Mouse (Mus musculus) cortical plate, adult 2 months (tissue): ENCODE data around the gene Zfp367. TPM values are rescaled to one million over a fixed set of nuclear protein-coding genes. Genes with fewer than 3 reads are reported as not detected.

Experiments
- H3K27ac ChIP-seq: fragments of 200-500 bp; 2 replicates; pipeline ENCODE4 v1.5.1; 2012; ENCODE audit warnings: low read length, control low read depth, inconsistent platforms; ENCODE audit not compliant: insufficient read depth
- H3K4me1 ChIP-seq: fragments of 200-500 bp; 2 replicates; pipeline ENCODE4 v1.6.1; 2011; ENCODE audit warnings: low read length; ENCODE audit not compliant: control insufficient read depth, insufficient read depth
- H3K4me3 ChIP-seq: fragments of 200-500 bp; 2 replicates; pipeline ENCODE4 v1.5.1; 2011; ENCODE audit warnings: mild to moderate bottlenecking, low read length, control low read depth; ENCODE audit not compliant: insufficient read depth
- CTCF ChIP-seq: fragments of 200-500 bp; IDR thresholded peaks from 2 replicates; pipeline ENCODE4 v1.5.1; 2011; ENCODE audit warnings: mild to moderate bottlenecking, control low read depth, low read length; ENCODE audit not compliant: insufficient read depth; ENCODE audit errors: extremely low read depth
- POLR2A ChIP-seq: fragments of 200-500 bp; IDR thresholded peaks from 2 replicates; pipeline ENCODE4 v1.6.1; 2011; ENCODE audit warnings: mild to moderate bottlenecking, low read length, control low read depth; ENCODE audit not compliant: insufficient read depth; ENCODE audit errors: extremely low read depth
- polyA plus RNA-seq: library from polyadenylated mRNA; depleted of rRNA; stranded (reverse); fragments of >200 nt; gene quantifications from 2 replicates; pipeline ENCODE4 v1.2.3, GENCODE M21; 2012

Zfp367 gene
- polyA plus RNA-seq, 1 experiment: 31.9 TPM

- Histone ChIP-seq H3K4me3 (no peak overlapping the region), H3K27ac (no peak overlapping the region), H3K4me1 (no peaks in the 10 kb centered on the region)
- no peak for TF ChIP-seq CTCF
Measured at GRCm38 (mm10) chr13:64156966-64157365, 4.0 kb upstream of the Zfp367 start.

GRCm38 (mm10) chr13:64155171-64155571 lies 2.2 kb upstream of the Zfp367 start:
- Histone ChIP-seq H3K27ac (no peak overlapping the region), H3K4me1 (no peaks in the 10 kb centered on the region), H3K4me3 (no peak overlapping the region)
- TF ChIP-seq POLR2A (no peak), CTCF (peak; percentile 11; the same call in 1 of the 2 replicates)

- TF ChIP-seq POLR2A (no peak), CTCF (no peak)
- Histone ChIP-seq H3K4me3 (no peak overlapping the region), H3K4me1 (no peaks in the 10 kb centered on the region), H3K27ac (no peak overlapping the region)
Measured at GRCm38 (mm10) chr13:64154651-64155050, 1.6 kb upstream of the Zfp367 start.

GRCm38 (mm10) chr13:64153751-64154267 lies 807 bp upstream of the Zfp367 start:
- Histone ChIP-seq H3K27ac (no peak overlapping the region), H3K4me3 (peak overlapping the region; percentile 88; the same call in 1 of the 2 replicates)
- no peak for TF ChIP-seq POLR2A

GRCm38 (mm10) chr13:64152671-64153082 lies 325 bp downstream of the Zfp367 start:
- H3K4me3 ChIP-seq: peak overlapping the region; percentile 88
- H3K27ac ChIP-seq: peak overlapping the region; percentile 25; the same call in 1 of the 2 replicates
- no peaks in the 10 kb centered on the region for H3K4me1 ChIP-seq
- TF ChIP-seq CTCF: no peak
- no peak for TF ChIP-seq POLR2A

More at GRCm38 (mm10) chr13:64153751-64154267, 807 bp upstream of the Zfp367 start:
- H3K4me1 ChIP-seq: no peaks in the 10 kb centered on the region

- Histone ChIP-seq H3K4me1 (no peaks in the 10 kb centered on the region), H3K4me3 (peak overlapping the region; percentile 88), H3K27ac (peak overlapping the region; percentile 25; the same call in 1 of the 2 replicates)
- TF ChIP-seq CTCF: no peak
- TF ChIP-seq POLR2A: peak; percentile 39; the same call in 1 of the 2 replicates
Measured at GRCm38 (mm10) chr13:64152241-64152669, 747 bp downstream of the Zfp367 start.

GRCm38 (mm10) chr13:64150121-64150520 lies 2.9 kb downstream of the Zfp367 start:
- Histone ChIP-seq H3K27ac (no peak overlapping the region), H3K4me3 (no peak overlapping the region), H3K4me1 (no peaks in the 10 kb centered on the region)
- TF ChIP-seq POLR2A: no peak
- no peak for TF ChIP-seq CTCF

GRCm38 (mm10) chr13:64129616-64130375 lies 23.2 kb downstream of the Zfp367 start:
- Histone ChIP-seq H3K4me3 (peak overlapping the region; percentile 45), H3K4me1 (no peaks in the 10 kb centered on the region), H3K27ac (no peak overlapping the region)
- TF ChIP-seq CTCF: 0 out of 2 replicates have a peak, but pooled peaks have one; percentile 14
- no peak for TF ChIP-seq POLR2A

- peak within 1 kb of the TSS; percentile 45 for H3K4me3 ChIP-seq
- H3K27ac ChIP-seq: peak within 1 kb of the TSS; percentile 49; the same call in 1 of the 2 replicates
- TF ChIP-seq POLR2A (no peak), CTCF (no peak)
- no peaks in the 10 kb centered on the region for H3K4me1 ChIP-seq
Measured at GRCm38 (mm10) chr13:64128858-64129615, 24.0 kb downstream of the Zfp367 start, which contains the start of gene Slc35d2. TSS of gene Slc35d2 (minus strand) at chr13:64129368.
